In genomic region chr1:155810616-155811015, GRCm38 (mm10) we compare ENCODE assay signal across 10 mouse cellular contexts. TPM values are rescaled to one million over a fixed set of nuclear protein-coding genes. Genes with fewer than 3 reads are reported as not detected.
DNase-seq lines count a peak whose midpoint lies in the region; ATAC-seq and TF ChIP-seq lines count a peak whose summit lies in the region.
"Had no signal": no experiment of that assay in that cellular context is flagged by ENCODE, and none has a peak within 500 bp of the region (broad histone marks: within the 10 kb centered on the region; RNA-seq: fewer than 3 reads in every experiment).

No protein-coding gene starts in this region.

- TF ChIP-seq CTCF in lung, adult 2 months (IDR thresholded peaks at IDR 0.05; ENCODE audit: insufficient read depth, low read length): no peak

- 29% methylated on average over 7 of the region's 7 CpGs for WGBS in heart, embryonic 16.5 days
- WGBS in lung, adult 2 months: 41% methylated on average over 7 of the region's 7 CpGs

- H3K27ac ChIP-seq in heart, embryonic 16.5 days (ENCODE audit: low read length): peak overlapping the region; percentile 57

- peak; percentile 50 for DNase-seq in 3134 (ENCODE audit: extremely low read depth, insufficient read length, low spot score)
- DNase-seq in 416B (ENCODE audit: low read depth): peak; percentile 23
- DNase-seq in lung, adult 2 months: no peak
- DNase-seq in frontal cortex, adult 2 months (ENCODE audit: extremely low spot score in 1 of 2, low spot score in 1 of 2): no peak
- no peak for DNase-seq in left cerebral cortex, postnatal 14 days (ENCODE audit: low spot score in 2 of 2)
- DNase-seq in urinary bladder, postnatal 25 days (ENCODE audit: low spot score): no peak
- DNase-seq: adrenal gland, postnatal 14 days; kidney, postnatal 25 days; right cerebral cortex, postnatal 25 days had no signal

- H3K27me3 ChIP-seq in heart, embryonic 16.5 days (ENCODE audit: control insufficient read depth, insufficient read depth, low read length): no peaks in the 10 kb centered on the region

- H3K4me1 ChIP-seq in heart, embryonic 16.5 days (ENCODE audit: control insufficient read depth, insufficient read depth, low read length): peaks cover 29% of the 10 kb centered on the region
- peaks cover 12% of the 10 kb centered on the region; the same call in 1 of the 2 replicates for H3K4me1 ChIP-seq in lung, adult 2 months (ENCODE audit: control insufficient read depth, insufficient read depth, low read length)

- no peak for TF ChIP-seq POLR2A in lung, adult 2 months (IDR thresholded peaks at IDR 0.05; ENCODE audit: borderline replicate concordance, extremely low read depth, low read depth, low read length)

- intact Hi-C loops in left cerebral cortex, postnatal 14 days (cut with DNase I): no loop called here

- H3K36me3 ChIP-seq in heart, embryonic 16.5 days (ENCODE audit: control insufficient read depth, insufficient read depth): no peaks in the 10 kb centered on the region

- no peak overlapping the region for H3K4me3 ChIP-seq in heart, embryonic 16.5 days (ENCODE audit: low read length)
- H3K4me3 ChIP-seq in lung, adult 2 months (replicated peaks; ENCODE audit: extremely low read depth, low read depth, low read length): peak overlapping the region; percentile 24

- peak overlapping the region; percentile 26; the same call in 1 of the 2 replicates for H3K9ac ChIP-seq in heart, embryonic 16.5 days (ENCODE audit: low read length)

- H3K4me2 ChIP-seq in heart, embryonic 16.5 days (ENCODE audit: low read depth, low read length): peak overlapping the region; percentile 40

- ATAC-seq in heart, embryonic 16.5 days (replicated peaks; ENCODE audit: extremely low read depth, insufficient read depth, low FRiP score): no peak

- no peaks in the 10 kb centered on the region for H3K9me3 ChIP-seq in heart, embryonic 16.5 days (replicated peaks; ENCODE audit: control insufficient read depth, low read length)

RNA-seq across cellular contexts. Expression of gene Qsox1, which starts 2.1 kb away (rescaled TPM):
- 25.1 and 29.5 TPM in 2 replicates for polyA plus RNA-seq in heart, embryonic 16.5 days (2015; fragmentation: Nextera tagmentation; extraction: Ambion mirVana)
- polyA plus RNA-seq in lung, adult 2 months (2012; rRNA removed): 170 and 171 TPM in 2 replicates
- 27.5 and 29.6 TPM in 2 replicates for polyA plus RNA-seq in frontal cortex, adult 2 months (2012; rRNA removed)
- total RNA-seq in left cerebral cortex, postnatal 14 days (2021): 10 to 100 TPM; 27.1 to 34.2 TPM

RNA-seq across cellular contexts. Expression of gene Lhx4, which starts 59.1 kb away (rescaled TPM):
- polyA plus RNA-seq in heart, embryonic 16.5 days (2015; fragmentation: Nextera tagmentation; extraction: Ambion mirVana): not detected in 2 replicates
- polyA plus RNA-seq in lung, adult 2 months (2012; rRNA removed): not detected in 2 replicates
- polyA plus RNA-seq in frontal cortex, adult 2 months (2012; rRNA removed): not detected in 2 replicates
- total RNA-seq in left cerebral cortex, postnatal 14 days (2021): not detected
- total RNA-seq: adrenal gland, postnatal 14 days had no signal

Comparison
In these comparisons a context has a peak if more than half of its experiments do, and no peak if none do; other contexts are left out.
1. DNase-seq: peak in 3134 (single experiment) and 416B (single experiment); none in lung, adult 2 months (single experiment), frontal cortex, adult 2 months (0 of 2), left cerebral cortex, postnatal 14 days (0 of 2) and urinary bladder, postnatal 25 days (single experiment).